Mouse (Mus musculus) hindbrain, embryonic 14.5 days (tissue): ENCODE results near the gene Sost. TPM values are rescaled to one million over a fixed set of nuclear protein-coding genes. Genes with fewer than 3 reads are reported as not detected.
A peak's percentile ranks its signal among the peaks of the same experiment; 100 is the strongest.

Experiments
- ATAC-seq: fragments of 200-750 bp; cut with Nextera tagmentation; 2 replicates; pipeline ENCODE4 v1.8.0; 2017; ENCODE audit warnings: moderate number of reproducible peaks, mild to moderate bottlenecking, moderate TSS enrichment, moderate library complexity; ENCODE audit not compliant: low FRiP score
- DNase-seq: peaks from one replicate; pipeline ENCODE4 v3.0.0-alpha.2; 2015; ENCODE audit warnings: low spot score
- H3K27ac ChIP-seq: fragments of 300-500 bp; sonication (generic); 2 replicates; pipeline ENCODE4 v1.5.1; 2014; ENCODE audit warnings: mild to moderate bottlenecking, moderate library complexity
- H3K27me3 ChIP-seq: fragments of 300-500 bp; sonication (generic); 2 replicates; pipeline ENCODE4 v1.6.1; 2014; ENCODE audit warnings: mild to moderate bottlenecking, low read length, mixed read lengths; ENCODE audit not compliant: control insufficient read depth, insufficient read depth
- H3K36me3 ChIP-seq: fragments of 300-500 bp; sonication (generic); replicated peaks from 2 replicates; pipeline ENCODE4 v1.6.1; 2014; ENCODE audit not compliant: control insufficient read depth, insufficient read depth
- H3K4me1 ChIP-seq: fragments of 300-500 bp; sonication (generic); replicated peaks from 2 replicates; pipeline ENCODE4 v1.6.1; 2014; ENCODE audit warnings: antibody characterized with exemption, low read length, mixed read lengths; ENCODE audit not compliant: control insufficient read depth, insufficient read depth
- H3K4me2 ChIP-seq: fragments of 300-500 bp; sonication (generic); replicated peaks from 2 replicates; pipeline ENCODE4 v1.6.1; 2014; ENCODE audit warnings: mild to moderate bottlenecking, moderate library complexity
- H3K4me3 ChIP-seq: fragments of 300-500 bp; sonication (generic); replicated peaks from 2 replicates; pipeline ENCODE4 v1.5.1; 2014; ENCODE audit warnings: mild to moderate bottlenecking, low read length
- H3K9ac ChIP-seq: fragments of 300-500 bp; sonication (generic); 2 replicates; pipeline ENCODE4 v1.6.1; 2014
- H3K9me3 ChIP-seq: fragments of 300-500 bp; sonication (generic); 2 replicates; pipeline ENCODE4 v1.6.1; 2016; ENCODE audit warnings: low read length; ENCODE audit not compliant: control insufficient read depth
- WGBS: fragments of 180-500 bp; shearing (Covaris S2); extraction: QIAGEN DNeasy Blood & Tissue Kit; methylation state at CpG from one replicate; pipeline ENCODE4 v1.1.7; 2014; 5-methylcytosine and 5-hydroxymethylcytosine counted together
- polyA plus RNA-seq: library from polyadenylated mRNA; unstranded; fragments of >200 nt; fragmentation: Nextera tagmentation; extraction: Ambion mirVana; gene quantifications from 2 replicates; pipeline ENCODE4 v1.2.1, GENCODE M21; 2014

Sost gene
- polyA plus RNA-seq, 1 experiment from 2014 or later = not detected

- no peak overlapping the region for H3K27ac ChIP-seq
- no peaks in the 10 kb centered on the region for H3K9me3 ChIP-seq
- H3K4me2 ChIP-seq = no peak overlapping the region
- no peaks in the 10 kb centered on the region; the same call in 1 of the 2 replicates for H3K36me3 ChIP-seq
- no peak overlapping the region for H3K9ac ChIP-seq
- DNase-seq = no peak
- no peaks in the 10 kb centered on the region for H3K4me1 ChIP-seq
- H3K27me3 ChIP-seq = no peaks in the 10 kb centered on the region
- 59% methylated on average over 9 of the region's 9 CpGs for WGBS
- H3K4me3 ChIP-seq = no peak overlapping the region
- ATAC-seq = no peak
Measured at GRCm38 (mm10) chr11:101974923-101975322, 8.1 kb upstream of the Sost start.

GRCm38 (mm10) chr11:101974181-101974580 is 7.4 kb upstream of the Sost start:
- Histone ChIP-seq H3K4me2 (no peak overlapping the region), H3K27me3 (no peaks in the 10 kb centered on the region), H3K9ac (no peak overlapping the region), H3K27ac (no peak overlapping the region), H3K4me1 (no peaks in the 10 kb centered on the region), H3K9me3 (no peaks in the 10 kb centered on the region), H3K4me3 (no peak overlapping the region), H3K36me3 (no peaks in the 10 kb centered on the region; the same call in 1 of the 2 replicates)
- ATAC-seq (no peak), DNase-seq (no peak)
- 66% methylated on average over 6 of the region's 6 CpGs for WGBS

- Histone ChIP-seq H3K9me3 (no peaks in the 10 kb centered on the region), H3K27ac (no peak overlapping the region), H3K4me3 (no peak overlapping the region), H3K4me2 (no peak overlapping the region), H3K36me3 (no peaks in the 10 kb centered on the region), H3K9ac (no peak overlapping the region), H3K4me1 (no peaks in the 10 kb centered on the region), H3K27me3 (no peaks in the 10 kb centered on the region)
- 80% methylated on average over 9 of the region's 9 CpGs for WGBS
- ATAC-seq (no peak), DNase-seq (no peak)
Measured at GRCm38 (mm10) chr11:101973496-101973895, 6.7 kb upstream of the Sost start.

GRCm38 (mm10) chr11:101972651-101973050 is 5.8 kb upstream of the Sost start:
- H3K4me2 ChIP-seq = no peak overlapping the region
- H3K36me3 ChIP-seq = no peaks in the 10 kb centered on the region
- 91% methylated on average over 5 of the region's 5 CpGs for WGBS
- no peaks in the 10 kb centered on the region for H3K27me3 ChIP-seq
- no peak overlapping the region for H3K9ac ChIP-seq
- H3K4me1 ChIP-seq = no peaks in the 10 kb centered on the region
- no peak for DNase-seq
- no peak overlapping the region for H3K4me3 ChIP-seq
- no peak overlapping the region for H3K27ac ChIP-seq
- no peak for ATAC-seq
- no peaks in the 10 kb centered on the region for H3K9me3 ChIP-seq

- no peak overlapping the region for H3K9ac ChIP-seq
- H3K27me3 ChIP-seq = no peaks in the 10 kb centered on the region
- H3K4me3 ChIP-seq = no peak overlapping the region
- H3K4me2 ChIP-seq = no peak overlapping the region
- no peak for ATAC-seq
- no peak overlapping the region for H3K27ac ChIP-seq
- 78% methylated on average over 3 of the region's 3 CpGs for WGBS
- H3K9me3 ChIP-seq = no peaks in the 10 kb centered on the region
- DNase-seq = no peak
- no peaks in the 10 kb centered on the region for H3K4me1 ChIP-seq
- no peaks in the 10 kb centered on the region for H3K36me3 ChIP-seq
Measured at GRCm38 (mm10) chr11:101972097-101972496, 5.3 kb upstream of the Sost start.

GRCm38 (mm10) chr11:101971410-101971809 is 4.6 kb upstream of the Sost start:
- DNase-seq = no peak
- Histone ChIP-seq H3K9me3 (no peaks in the 10 kb centered on the region), H3K27ac (no peak overlapping the region), H3K9ac (no peak overlapping the region), H3K27me3 (peaks cover 3% of the 10 kb centered on the region), H3K4me3 (no peak overlapping the region), H3K4me1 (no peaks in the 10 kb centered on the region), H3K4me2 (no peak overlapping the region), H3K36me3 (no peaks in the 10 kb centered on the region)
- ATAC-seq = no peak
- WGBS = 55% methylated on average over 3 of the region's 3 CpGs

GRCm38 (mm10) chr11:101969835-101970234 is 3.0 kb upstream of the Sost start:
- no peak overlapping the region for H3K4me3 ChIP-seq
- no peak overlapping the region for H3K4me2 ChIP-seq
- peaks cover 18% of the 10 kb centered on the region for H3K27me3 ChIP-seq
- DNase-seq = no peak
- no peaks in the 10 kb centered on the region for H3K4me1 ChIP-seq
- H3K27ac ChIP-seq = no peak overlapping the region
- H3K36me3 ChIP-seq = no peaks in the 10 kb centered on the region
- H3K9ac ChIP-seq = no peak overlapping the region
- H3K9me3 ChIP-seq = no peaks in the 10 kb centered on the region
- no peak for ATAC-seq
- WGBS = 82% methylated on average over 13 of the region's 13 CpGs

- 0% methylated on average over 5 of the region's 5 CpGs for WGBS
Measured at GRCm38 (mm10) chr11:101968791-101969190, 2.0 kb upstream of the Sost start.

GRCm38 (mm10) chr11:101968311-101968710 is 1.5 kb upstream of the Sost start:
- no peaks in the 10 kb centered on the region for H3K36me3 ChIP-seq
- H3K4me2 ChIP-seq = no peak overlapping the region
- peaks cover 34% of the 10 kb centered on the region for H3K27me3 ChIP-seq
- 5% methylated on average over 7 of the region's 7 CpGs for WGBS
- no peak for ATAC-seq
- 0 out of 2 replicates have a peak, but pooled peaks cover 5% of the 10 kb centered on the region for H3K4me1 ChIP-seq
- H3K27ac ChIP-seq = no peak overlapping the region
- DNase-seq = no peak
- H3K9ac ChIP-seq = no peak overlapping the region
- H3K4me3 ChIP-seq = no peak overlapping the region
- no peaks in the 10 kb centered on the region for H3K9me3 ChIP-seq

More at GRCm38 (mm10) chr11:101968791-101969190, 2.0 kb upstream of the Sost start:
- Histone ChIP-seq H3K4me2 (no peak overlapping the region), H3K9ac (no peak overlapping the region), H3K27ac (no peak overlapping the region), H3K27me3 (peaks cover 29% of the 10 kb centered on the region), H3K9me3 (no peaks in the 10 kb centered on the region), H3K4me3 (no peak overlapping the region), H3K4me1 (0 out of 2 replicates have a peak, but pooled peaks cover under 1% of the 10 kb centered on the region), H3K36me3 (no peaks in the 10 kb centered on the region)
- ATAC-seq (peak; percentile 64; the same call in 1 of the 2 replicates), DNase-seq (peak; percentile 90)

- H3K4me1 ChIP-seq = 0 out of 2 replicates have a peak, but pooled peaks cover 11% of the 10 kb centered on the region
- H3K4me3 ChIP-seq = no peak overlapping the region
- DNase-seq = no peak
- H3K9me3 ChIP-seq = no peaks in the 10 kb centered on the region
- no peak overlapping the region for H3K27ac ChIP-seq
- H3K36me3 ChIP-seq = no peaks in the 10 kb centered on the region
- H3K27me3 ChIP-seq = peaks cover 61% of the 10 kb centered on the region
- no peak for ATAC-seq
- H3K4me2 ChIP-seq = no peak overlapping the region
- no peak overlapping the region for H3K9ac ChIP-seq
- WGBS = 0% methylated on average over 2 of the region's 2 CpGs
Measured at GRCm38 (mm10) chr11:101965553-101965952, 1.3 kb downstream of the Sost start.
